17 mouse cellular contexts compared by ENCODE assay signal in genomic region chr2:106679720-106680455, GRCm38 (mm10).
"Had no signal": no experiment of that assay in that cellular context is flagged by ENCODE, and none has a peak within 500 bp of the region (broad histone marks: within the 10 kb centered on the region; RNA-seq: fewer than 3 reads in every experiment).

No protein-coding gene starts in this region.

- DNase-seq: kidney, adult 18-20 months; kidney, postnatal 25 days; liver; liver, embryonic 13.5 days; liver, postnatal 0 days; lung, postnatal 14 days; midbrain, embryonic 14.5 days; retina, postnatal 1 day; right cerebral cortex, postnatal 4 days; spleen, adult 18-20 months; thymus, adult 18-20 months; thymus, postnatal 14 days had no signal

- H3K4me2 ChIP-seq: limb, embryonic 12.5 days; liver, embryonic 13.5 days; neural tube, embryonic 12.5 days had no signal

- ATAC-seq: liver, postnatal 0 days had no signal

- H3K9ac ChIP-seq: limb, embryonic 12.5 days; liver, embryonic 13.5 days; liver, postnatal 0 days; neural tube, embryonic 12.5 days had no signal

- H3K27me3 ChIP-seq: limb, embryonic 12.5 days; liver, embryonic 13.5 days; neural tube, embryonic 12.5 days had no signal

- H3K4me1 ChIP-seq: liver, embryonic 13.5 days had no signal

- H3K36me3 ChIP-seq: limb, embryonic 12.5 days; liver, embryonic 13.5 days; midbrain, embryonic 10.5 days; neural tube, embryonic 12.5 days had no signal

- H3K27ac ChIP-seq: layer of hippocampus, adult 2 months; left cerebral cortex, adult 2 months; limb, embryonic 12.5 days; liver, embryonic 13.5 days; midbrain, embryonic 10.5 days; neural tube, embryonic 12.5 days had no signal

- H3K9me3 ChIP-seq: limb, embryonic 12.5 days; liver, embryonic 13.5 days; midbrain, embryonic 10.5 days; neural tube, embryonic 12.5 days had no signal

- H3K4me3 ChIP-seq: layer of hippocampus, adult 2 months; left cerebral cortex, adult 2 months; limb, embryonic 12.5 days; liver, embryonic 13.5 days; midbrain, embryonic 10.5 days; neural tube, embryonic 12.5 days had no signal
